Mouse (Mus musculus) hindbrain, postnatal 0 days (tissue): ENCODE measurements at regions not wholly inside any gene's neighbourhood (a gene's known extent, or its start where the extent isn't known, plus 50 kb on each side); places are given as distances from the start of the nearest gene placed in this dataset.

Experiments
- ATAC-seq: fragments of 200-750 bp; cut with Nextera tagmentation; 2 replicates; pipeline ENCODE4 v1.8.0; 2017; ENCODE audit warnings: mild to moderate bottlenecking, moderate TSS enrichment, moderate library complexity
- DNase-seq: peaks from one replicate; pipeline ENCODE4 v3.0.0-alpha.2; 2015; ENCODE audit warnings: low spot score
- H3K27ac ChIP-seq: fragments of 300-500 bp; sonication (generic); 2 replicates; pipeline ENCODE4 v1.5.1; 2014; ENCODE audit warnings: mild to moderate bottlenecking
- H3K27me3 ChIP-seq: fragments of 300-500 bp; sonication (generic); 2 replicates; pipeline ENCODE4 v1.6.1; 2014; ENCODE audit warnings: low read length, mixed read lengths; ENCODE audit not compliant: insufficient read depth
- H3K36me3 ChIP-seq: fragments of 300-500 bp; sonication (generic); 2 replicates; pipeline ENCODE4 v1.6.1; 2014; ENCODE audit warnings: low read length, mixed read lengths; ENCODE audit not compliant: insufficient read depth
- H3K4me1 ChIP-seq: fragments of 300-500 bp; sonication (generic); 2 replicates; pipeline ENCODE4 v1.6.1; 2014; ENCODE audit warnings: antibody characterized with exemption, low read length, mixed read lengths; ENCODE audit not compliant: insufficient read depth
- H3K4me2 ChIP-seq: fragments of 300-500 bp; sonication (generic); 2 replicates; pipeline ENCODE4 v1.6.1; 2014; ENCODE audit warnings: low read depth, mild to moderate bottlenecking, low read length, moderate library complexity, mixed read lengths
- H3K4me3 ChIP-seq: fragments of 300-500 bp; sonication (generic); 2 replicates; pipeline ENCODE4 v1.5.1; 2014; ENCODE audit warnings: low read length
- H3K9ac ChIP-seq: fragments of 300-500 bp; sonication (generic); replicated peaks from 2 replicates; pipeline ENCODE4 v1.6.1; 2014; ENCODE audit warnings: mild to moderate bottlenecking, low read length, moderate library complexity, mixed read lengths
- H3K9me3 ChIP-seq: fragments of 300-500 bp; sonication (generic); 2 replicates; pipeline ENCODE4 v1.6.1; 2016; ENCODE audit warnings: low read length, mixed read lengths
- CTCF ChIP-seq: IDR thresholded peaks from 2 replicates; pipeline ENCODE4 v1.5.1; 2016; ENCODE audit warnings: antibody characterized with exemption, control low read depth, low read depth
- WGBS: fragments of 180-500 bp; shearing (Covaris S2); extraction: QIAGEN DNeasy Blood & Tissue Kit; methylation state at CpG from one replicate; pipeline ENCODE4 v1.1.7; 2014; 5-methylcytosine and 5-hydroxymethylcytosine counted together

- Histone ChIP-seq H3K36me3 (no peaks in the 10 kb centered on the region), H3K27ac (no peak overlapping the region), H3K27me3 (no peaks in the 10 kb centered on the region), H3K4me2 (no peak overlapping the region), H3K9ac (no peak overlapping the region), H3K4me1 (no peaks in the 10 kb centered on the region), H3K9me3 (no peaks in the 10 kb centered on the region), H3K4me3 (no peak overlapping the region)
- no peak for DNase-seq
- ATAC-seq, result no peak
- no peak for TF ChIP-seq CTCF
- WGBS, result 84% methylated on average over 1 of the region's 1 CpGs
Observed at GRCm38 (mm10) chr13:83068588-83068987, 435.2 kb upstream of the Mef2c start.

- H3K4me3 ChIP-seq, result no peak overlapping the region
- H3K36me3 ChIP-seq, result no peaks in the 10 kb centered on the region
- H3K9me3 ChIP-seq, result no peaks in the 10 kb centered on the region
- TF ChIP-seq CTCF, result no peak
- H3K4me1 ChIP-seq, result no peaks in the 10 kb centered on the region
- DNase-seq (no peak), ATAC-seq (no peak)
- no peak overlapping the region for H3K9ac ChIP-seq
- no peaks in the 10 kb centered on the region for H3K27me3 ChIP-seq
- H3K4me2 ChIP-seq, result no peak overlapping the region
- no peak overlapping the region for H3K27ac ChIP-seq
Observed at GRCm38 (mm10) chr13:83069293-83069692, 434.5 kb upstream of the Mef2c start.

- ATAC-seq, result no peak
- Histone ChIP-seq H3K36me3 (no peaks in the 10 kb centered on the region), H3K27me3 (no peaks in the 10 kb centered on the region), H3K4me2 (no peak overlapping the region), H3K27ac (no peak overlapping the region), H3K9ac (no peak overlapping the region), H3K9me3 (no peaks in the 10 kb centered on the region), H3K4me1 (no peaks in the 10 kb centered on the region), H3K4me3 (no peak overlapping the region)
- WGBS, result 52% methylated on average over 3 of the region's 3 CpGs
- DNase-seq, result no peak
- no peak for TF ChIP-seq CTCF
Observed at GRCm38 (mm10) chr13:83072073-83072472, 431.8 kb upstream of the Mef2c start.

- no peak overlapping the region for H3K27ac ChIP-seq
- no peak overlapping the region for H3K4me3 ChIP-seq
- ATAC-seq (no peak), DNase-seq (no peak)
- TF ChIP-seq CTCF, result no peak
- no peak overlapping the region for H3K9ac ChIP-seq
- H3K36me3 ChIP-seq, result no peaks in the 10 kb centered on the region
- 92% methylated on average over 6 of the region's 6 CpGs for WGBS
- H3K4me2 ChIP-seq, result no peak overlapping the region
- H3K4me1 ChIP-seq, result no peaks in the 10 kb centered on the region
- no peaks in the 10 kb centered on the region for H3K27me3 ChIP-seq
- H3K9me3 ChIP-seq, result no peaks in the 10 kb centered on the region
Observed at GRCm38 (mm10) chr13:83074219-83074965, 429.4 kb upstream of the Mef2c start.

- Histone ChIP-seq H3K4me1 (no peaks in the 10 kb centered on the region), H3K9ac (no peak overlapping the region), H3K36me3 (no peaks in the 10 kb centered on the region), H3K27ac (no peak overlapping the region), H3K9me3 (no peaks in the 10 kb centered on the region), H3K4me3 (no peak overlapping the region), H3K4me2 (no peak overlapping the region), H3K27me3 (no peaks in the 10 kb centered on the region)
- no peak for TF ChIP-seq CTCF
- 65% methylated on average over 7 of the region's 7 CpGs for WGBS
- DNase-seq (no peak), ATAC-seq (no peak)
Observed at GRCm38 (mm10) chr13:83075320-83075877, 428.4 kb upstream of the Mef2c start.

GRCm38 (mm10) chr13:83076611-83077010, 427.2 kb upstream of the Mef2c start:
- no peak overlapping the region for H3K9ac ChIP-seq
- H3K27me3 ChIP-seq, result no peaks in the 10 kb centered on the region
- H3K4me3 ChIP-seq, result no peak overlapping the region
- H3K27ac ChIP-seq, result no peak overlapping the region
- ATAC-seq (no peak), DNase-seq (no peak)
- no peaks in the 10 kb centered on the region for H3K4me1 ChIP-seq
- H3K4me2 ChIP-seq, result no peak overlapping the region
- no peak for TF ChIP-seq CTCF
- no peaks in the 10 kb centered on the region for H3K36me3 ChIP-seq
- 79% methylated on average over 2 of the region's 2 CpGs for WGBS
- H3K9me3 ChIP-seq, result no peaks in the 10 kb centered on the region

- no peak overlapping the region for H3K27ac ChIP-seq
- no peaks in the 10 kb centered on the region for H3K4me1 ChIP-seq
- no peak for TF ChIP-seq CTCF
- ATAC-seq (no peak), DNase-seq (no peak)
- H3K4me2 ChIP-seq, result no peak overlapping the region
- no peaks in the 10 kb centered on the region for H3K36me3 ChIP-seq
- H3K27me3 ChIP-seq, result no peaks in the 10 kb centered on the region
- no peak overlapping the region for H3K4me3 ChIP-seq
- 85% methylated on average over 1 of the region's 1 CpGs for WGBS
- no peaks in the 10 kb centered on the region for H3K9me3 ChIP-seq
- no peak overlapping the region for H3K9ac ChIP-seq
Observed at GRCm38 (mm10) chr13:83077085-83077484, 426.7 kb upstream of the Mef2c start.
